Mouse (Mus musculus): Measurements from ENCODE around the gene Mkks.

DNA sequence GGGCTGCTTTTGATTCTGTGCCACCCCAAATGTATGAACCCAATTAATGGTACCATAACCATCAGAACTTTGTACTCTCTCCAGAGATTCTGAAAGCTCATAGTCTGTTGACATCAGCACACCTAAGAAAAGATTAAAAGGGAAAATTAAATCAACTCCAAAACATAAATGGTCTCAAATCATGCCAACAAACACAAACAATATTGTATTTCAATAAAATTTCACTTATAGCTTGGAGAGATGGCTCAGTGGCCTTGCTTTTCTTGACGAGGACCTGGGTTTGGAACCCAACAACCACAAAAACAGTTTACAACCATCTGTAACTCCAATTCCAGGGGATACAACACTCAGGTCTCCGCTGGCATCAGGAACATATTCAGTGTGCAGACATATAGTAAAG, 5.6 kb downstream of the Mkks start, which contains the start of gene AL731706.2:
- TF ChIP-seq CTCF (IDR thresholded peaks at IDR 0.05) (no peak), EP300 (IDR thresholded peaks at IDR 0.05; ENCODE audit: insufficient read depth, low read depth, low read length) (no peak), POLR2A (IDR thresholded peaks at IDR 0.05; ENCODE audit: insufficient read depth, low read depth, low read length) (no peak)

All from heart, adult 2 months (tissue).